Mouse (Mus musculus): Measurements from ENCODE around the gene H6pd. TPM values are rescaled to one million over a fixed set of nuclear protein-coding genes. Genes with fewer than 3 reads are reported as not detected.

H6pd gene
- polyA plus RNA-seq, 1 experiment from 2014 or later: 2.8 TPM

DNA sequence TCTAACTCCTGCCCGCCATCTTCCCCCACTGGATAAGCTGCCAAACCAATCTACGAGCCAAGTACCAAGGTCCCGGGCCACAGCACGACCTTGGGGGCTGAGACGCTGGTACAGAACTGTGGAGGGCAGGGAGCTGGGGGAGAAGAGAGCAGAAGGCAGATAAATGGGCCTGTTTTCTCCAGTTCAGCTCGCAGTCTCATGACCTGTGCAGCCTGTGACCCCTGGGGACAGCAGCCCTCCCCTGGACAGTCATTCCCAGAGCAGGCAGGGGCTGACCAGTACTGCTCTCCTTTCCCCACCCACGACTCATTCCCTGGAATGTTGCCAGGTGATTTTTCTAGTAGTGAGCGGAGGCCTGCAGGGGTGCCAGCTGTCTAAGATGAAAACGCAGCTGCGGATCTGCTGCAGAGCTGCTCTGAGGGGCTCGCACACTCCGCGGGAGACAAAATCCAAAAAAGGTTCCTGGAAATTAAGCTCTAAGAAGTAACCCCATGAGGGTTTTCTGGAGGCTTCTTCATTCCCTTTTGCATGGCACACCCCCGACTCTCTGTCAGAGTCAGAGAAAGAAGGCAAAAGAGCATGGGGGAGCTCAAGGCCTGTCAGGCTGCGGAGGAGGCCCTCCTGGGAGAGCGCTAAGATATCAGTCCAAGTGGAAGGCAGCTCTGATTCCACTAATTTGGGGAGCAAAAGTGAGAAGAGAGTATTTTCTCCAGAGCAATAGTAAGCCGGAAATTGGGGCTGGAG lies 30.9 kb downstream of the H6pd start:
- DNase-seq (ENCODE audit: low spot score) (no peak), ATAC-seq (ENCODE audit: low FRiP score) (no peak)
- H3K27ac ChIP-seq (ENCODE audit: low read depth, low read length): no peak overlapping the region
- no peak overlapping the region for H3K4me3 ChIP-seq (ENCODE audit: low read depth, low read length)
- H3K9me3 ChIP-seq (ENCODE audit: control insufficient read depth, low read length): no peaks in the 10 kb centered on the region
- no peaks in the 10 kb centered on the region for H3K27me3 ChIP-seq (ENCODE audit: control insufficient read depth, insufficient read depth, low read length)
- no peak overlapping the region for H3K4me2 ChIP-seq (replicated peaks; ENCODE audit: low read depth, low read length)
- 71% methylated on average over 17 of the region's 17 CpGs for WGBS
- no peak overlapping the region for H3K9ac ChIP-seq (ENCODE audit: low read depth, low read length)
- H3K36me3 ChIP-seq (ENCODE audit: control insufficient read depth, insufficient read depth, low read length): no peaks in the 10 kb centered on the region
- H3K4me1 ChIP-seq (replicated peaks; ENCODE audit: control insufficient read depth, insufficient read depth, low read length): peaks cover 6% of the 10 kb centered on the region; the same call in 1 of the 2 replicates

DNA sequence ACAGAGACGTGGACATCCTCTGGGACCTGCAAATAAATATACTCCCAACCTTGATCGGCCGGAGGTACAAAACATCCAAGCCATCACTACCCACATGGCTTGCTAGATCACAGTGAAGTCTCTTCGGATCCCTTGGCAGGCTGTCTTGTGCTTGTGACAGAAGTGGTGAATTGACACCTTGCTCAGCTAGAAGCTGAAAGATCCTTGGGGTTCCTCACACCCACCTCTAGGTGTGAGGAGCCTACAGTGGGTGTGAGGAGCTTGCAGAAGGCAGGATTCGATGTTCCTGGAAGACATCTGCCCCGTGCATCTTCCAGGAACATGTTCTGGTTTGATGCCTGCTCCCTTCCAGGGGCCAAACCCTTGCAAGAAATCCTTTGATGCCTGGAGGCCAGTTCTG lies 31.6 kb downstream of the H6pd start:
- H3K4me2 ChIP-seq (replicated peaks; ENCODE audit: low read depth, low read length): no peak overlapping the region
- H3K27me3 ChIP-seq (ENCODE audit: control insufficient read depth, insufficient read depth, low read length): no peaks in the 10 kb centered on the region
- 67% methylated on average over 6 of the region's 6 CpGs for WGBS
- ATAC-seq (ENCODE audit: low FRiP score) (no peak), DNase-seq (ENCODE audit: low spot score) (no peak)
- no peak overlapping the region for H3K27ac ChIP-seq (ENCODE audit: low read depth, low read length)
- no peaks in the 10 kb centered on the region for H3K36me3 ChIP-seq (ENCODE audit: control insufficient read depth, insufficient read depth, low read length)
- H3K4me1 ChIP-seq (replicated peaks; ENCODE audit: control insufficient read depth, insufficient read depth, low read length): peaks cover 6% of the 10 kb centered on the region; the same call in 1 of the 2 replicates
- no peak overlapping the region for H3K9ac ChIP-seq (ENCODE audit: low read depth, low read length)
- no peaks in the 10 kb centered on the region for H3K9me3 ChIP-seq (ENCODE audit: control insufficient read depth, low read length)
- H3K4me3 ChIP-seq (ENCODE audit: low read depth, low read length): no peak overlapping the region

- 82% methylated on average over 5 of the region's 5 CpGs for WGBS
- H3K9me3 ChIP-seq (ENCODE audit: control insufficient read depth, low read length): no peaks in the 10 kb centered on the region
Measured at GRCm38 (mm10) chr4:149975730-149976254, 33.0 kb downstream of the H6pd start.

DNA sequence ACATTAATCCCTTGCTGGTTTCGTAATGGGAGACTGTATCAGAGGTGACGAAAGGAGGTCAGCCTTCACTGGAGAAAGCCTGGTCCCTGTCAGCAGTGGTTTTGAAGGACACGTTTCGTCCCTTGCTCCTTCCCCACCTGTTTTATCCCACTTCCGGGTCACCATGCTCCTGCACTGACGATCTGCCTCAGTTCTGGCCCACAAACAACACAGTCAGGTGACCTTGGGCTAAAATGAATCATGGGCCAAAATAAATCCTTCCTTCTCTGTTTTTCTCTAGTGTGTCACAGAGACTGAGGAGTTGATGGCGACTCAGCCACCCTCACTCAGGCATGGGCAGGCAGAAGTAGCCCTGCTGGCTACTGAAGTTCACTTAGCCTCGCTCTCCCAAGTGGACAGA lies 33.5 kb downstream of the H6pd start:
- Histone ChIP-seq H3K4me2 (replicated peaks; ENCODE audit: low read depth, low read length) (no peak overlapping the region), H3K27ac (ENCODE audit: low read depth, low read length) (no peak overlapping the region), H3K9ac (ENCODE audit: low read depth, low read length) (no peak overlapping the region), H3K4me1 (replicated peaks; ENCODE audit: control insufficient read depth, insufficient read depth, low read length) (peaks cover 6% of the 10 kb centered on the region; the same call in 1 of the 2 replicates), H3K9me3 (ENCODE audit: control insufficient read depth, low read length) (no peaks in the 10 kb centered on the region), H3K4me3 (ENCODE audit: low read depth, low read length) (no peak overlapping the region), H3K27me3 (ENCODE audit: control insufficient read depth, insufficient read depth, low read length) (no peaks in the 10 kb centered on the region), H3K36me3 (ENCODE audit: control insufficient read depth, insufficient read depth, low read length) (no peaks in the 10 kb centered on the region)
- ATAC-seq (ENCODE audit: low FRiP score) (no peak), DNase-seq (ENCODE audit: low spot score) (no peak)
- 71% methylated on average over 8 of the region's 8 CpGs for WGBS

More at GRCm38 (mm10) chr4:149975730-149976254, 33.0 kb downstream of the H6pd start:
- H3K4me1 ChIP-seq (replicated peaks; ENCODE audit: control insufficient read depth, insufficient read depth, low read length): peaks cover 6% of the 10 kb centered on the region; the same call in 1 of the 2 replicates
- H3K9ac ChIP-seq (ENCODE audit: low read depth, low read length): no peak overlapping the region
- no peak overlapping the region for H3K4me3 ChIP-seq (ENCODE audit: low read depth, low read length)
- no peak for DNase-seq (ENCODE audit: low spot score)
- no peak for ATAC-seq (ENCODE audit: low FRiP score)
- no peak overlapping the region for H3K4me2 ChIP-seq (replicated peaks; ENCODE audit: low read depth, low read length)
- no peak overlapping the region for H3K27ac ChIP-seq (ENCODE audit: low read depth, low read length)
- no peaks in the 10 kb centered on the region for H3K36me3 ChIP-seq (ENCODE audit: control insufficient read depth, insufficient read depth, low read length)
- no peaks in the 10 kb centered on the region for H3K27me3 ChIP-seq (ENCODE audit: control insufficient read depth, insufficient read depth, low read length)

DNA sequence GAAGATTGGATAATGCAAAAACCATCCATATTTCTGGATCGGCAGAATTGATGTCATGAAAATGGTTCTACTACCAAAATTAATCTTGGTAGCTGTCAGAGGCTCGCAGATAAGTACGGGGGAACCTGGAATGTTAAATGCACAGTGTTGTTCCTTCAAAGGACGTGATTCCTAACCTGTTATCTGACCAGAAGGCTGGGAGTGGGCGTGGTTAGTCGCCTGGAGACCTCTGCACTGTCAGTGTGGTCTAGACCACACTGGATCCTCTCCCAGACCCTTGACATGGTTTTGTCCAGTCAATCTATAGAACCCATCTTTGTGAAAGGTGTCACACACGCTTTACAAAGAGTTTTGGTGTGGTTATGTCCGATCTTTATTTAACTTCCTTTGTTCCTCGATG lies 37.4 kb downstream of the H6pd start:
- Histone ChIP-seq H3K27me3 (ENCODE audit: control insufficient read depth, insufficient read depth, low read length) (no peaks in the 10 kb centered on the region), H3K4me2 (replicated peaks; ENCODE audit: low read depth, low read length) (no peak overlapping the region), H3K9me3 (ENCODE audit: control insufficient read depth, low read length) (no peaks in the 10 kb centered on the region), H3K4me1 (replicated peaks; ENCODE audit: control insufficient read depth, insufficient read depth, low read length) (no peaks in the 10 kb centered on the region), H3K27ac (ENCODE audit: low read depth, low read length) (no peak overlapping the region), H3K4me3 (ENCODE audit: low read depth, low read length) (no peak overlapping the region), H3K36me3 (ENCODE audit: control insufficient read depth, insufficient read depth, low read length) (no peaks in the 10 kb centered on the region), H3K9ac (ENCODE audit: low read depth, low read length) (no peak overlapping the region)
- no peak for DNase-seq (ENCODE audit: low spot score)
- no peak for ATAC-seq (ENCODE audit: low FRiP score)
- 73% methylated on average over 9 of the region's 9 CpGs for WGBS

DNA sequence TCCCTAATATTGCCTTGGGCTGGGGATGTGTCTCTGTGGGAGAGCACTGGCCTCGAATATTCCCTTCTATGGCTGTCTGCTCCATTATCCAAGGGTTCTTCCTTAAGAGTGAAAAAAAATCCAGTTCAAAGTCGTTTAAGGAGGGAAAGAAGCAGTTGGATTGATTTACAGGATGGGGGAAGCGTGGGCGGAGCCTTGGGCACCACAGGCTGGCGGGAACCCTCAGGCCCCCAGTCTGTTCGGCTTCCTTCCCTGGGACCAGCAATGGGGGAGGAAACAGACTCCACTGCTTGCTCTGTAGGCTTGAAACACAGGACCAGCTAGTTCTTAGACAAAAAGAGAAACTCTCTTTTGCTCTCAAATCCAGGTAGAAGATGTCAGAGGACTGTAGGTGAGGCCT lies 40.3 kb downstream of the H6pd start:
- no peak overlapping the region for H3K27ac ChIP-seq (ENCODE audit: low read depth, low read length)
- no peak overlapping the region for H3K4me3 ChIP-seq (ENCODE audit: low read depth, low read length)
- H3K4me2 ChIP-seq (replicated peaks; ENCODE audit: low read depth, low read length): no peak overlapping the region
- no peak overlapping the region for H3K9ac ChIP-seq (ENCODE audit: low read depth, low read length)
- no peak for DNase-seq (ENCODE audit: low spot score)
- 35% methylated on average over 6 of the region's 6 CpGs for WGBS
- H3K9me3 ChIP-seq (ENCODE audit: control insufficient read depth, low read length): no peaks in the 10 kb centered on the region
- no peaks in the 10 kb centered on the region for H3K36me3 ChIP-seq (ENCODE audit: control insufficient read depth, insufficient read depth, low read length)
- H3K4me1 ChIP-seq (replicated peaks; ENCODE audit: control insufficient read depth, insufficient read depth, low read length): no peaks in the 10 kb centered on the region
- ATAC-seq (ENCODE audit: low FRiP score): no peak
- H3K27me3 ChIP-seq (ENCODE audit: control insufficient read depth, insufficient read depth, low read length): no peaks in the 10 kb centered on the region

DNA sequence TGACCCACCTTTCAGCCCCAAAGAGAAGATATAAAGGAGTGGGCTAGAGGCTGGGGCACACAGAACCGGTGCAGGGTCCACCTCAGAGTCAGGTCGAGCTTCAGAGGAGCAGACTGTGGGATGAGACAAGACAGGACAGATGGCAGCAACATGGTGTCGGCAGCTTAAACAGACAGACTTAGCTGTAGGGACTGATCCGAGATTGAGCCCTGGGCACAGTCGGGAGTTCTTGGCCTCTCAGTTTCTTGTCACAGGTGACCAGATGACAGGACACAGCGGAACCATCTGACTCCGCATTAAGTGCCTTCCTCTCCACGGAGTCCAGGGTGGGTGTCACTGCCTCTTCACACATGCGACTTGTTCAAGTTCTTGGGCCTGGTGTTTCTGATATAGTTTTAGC lies 41.9 kb downstream of the H6pd start:
- H3K4me2 ChIP-seq (replicated peaks; ENCODE audit: low read depth, low read length): no peak overlapping the region
- H3K36me3 ChIP-seq (ENCODE audit: control insufficient read depth, insufficient read depth, low read length): no peaks in the 10 kb centered on the region
- H3K4me1 ChIP-seq (replicated peaks; ENCODE audit: control insufficient read depth, insufficient read depth, low read length): no peaks in the 10 kb centered on the region
- ATAC-seq (ENCODE audit: low FRiP score) (no peak), DNase-seq (ENCODE audit: low spot score) (no peak)
- H3K4me3 ChIP-seq (ENCODE audit: low read depth, low read length): no peak overlapping the region
- H3K9ac ChIP-seq (ENCODE audit: low read depth, low read length): no peak overlapping the region
- no peak overlapping the region for H3K27ac ChIP-seq (ENCODE audit: low read depth, low read length)
- no peaks in the 10 kb centered on the region for H3K27me3 ChIP-seq (ENCODE audit: control insufficient read depth, insufficient read depth, low read length)
- H3K9me3 ChIP-seq (ENCODE audit: control insufficient read depth, low read length): no peaks in the 10 kb centered on the region
- WGBS: 85% methylated on average over 9 of the region's 9 CpGs

- Histone ChIP-seq H3K4me1 (replicated peaks; ENCODE audit: control insufficient read depth, insufficient read depth, low read length) (no peaks in the 10 kb centered on the region), H3K36me3 (ENCODE audit: control insufficient read depth, insufficient read depth, low read length) (no peaks in the 10 kb centered on the region), H3K27ac (ENCODE audit: low read depth, low read length) (no peak overlapping the region), H3K9ac (ENCODE audit: low read depth, low read length) (no peak overlapping the region), H3K9me3 (ENCODE audit: control insufficient read depth, low read length) (no peaks in the 10 kb centered on the region), H3K4me2 (replicated peaks; ENCODE audit: low read depth, low read length) (no peak overlapping the region), H3K27me3 (ENCODE audit: control insufficient read depth, insufficient read depth, low read length) (no peaks in the 10 kb centered on the region), H3K4me3 (ENCODE audit: low read depth, low read length) (no peak overlapping the region)
- 81% methylated on average over 5 of the region's 5 CpGs for WGBS
- DNase-seq (ENCODE audit: low spot score): no peak
- no peak for ATAC-seq (ENCODE audit: low FRiP score)
Measured at GRCm38 (mm10) chr4:149966252-149966651, 42.6 kb downstream of the H6pd start.

- no peak for ATAC-seq (ENCODE audit: low FRiP score)
Measured at GRCm38 (mm10) chr4:149965672-149966071, 43.2 kb downstream of the H6pd start.

More at GRCm38 (mm10) chr4:149965672-149966071, 43.2 kb downstream of the H6pd start:
- Histone ChIP-seq H3K4me3 (ENCODE audit: low read depth, low read length) (no peak overlapping the region), H3K4me2 (replicated peaks; ENCODE audit: low read depth, low read length) (no peak overlapping the region), H3K27ac (ENCODE audit: low read depth, low read length) (no peak overlapping the region), H3K4me1 (replicated peaks; ENCODE audit: control insufficient read depth, insufficient read depth, low read length) (no peaks in the 10 kb centered on the region), H3K9ac (ENCODE audit: low read depth, low read length) (no peak overlapping the region), H3K27me3 (ENCODE audit: control insufficient read depth, insufficient read depth, low read length) (no peaks in the 10 kb centered on the region), H3K9me3 (ENCODE audit: control insufficient read depth, low read length) (no peaks in the 10 kb centered on the region), H3K36me3 (ENCODE audit: control insufficient read depth, insufficient read depth, low read length) (no peaks in the 10 kb centered on the region)
- WGBS: 78% methylated on average over 6 of the region's 6 CpGs
- no peak for DNase-seq (ENCODE audit: low spot score)
